Mouse (Mus musculus) gastrocnemius, adult 8-10 months (tissue): ENCODE measurements at regions not wholly inside any gene's neighbourhood (a gene's known extent, or its start where the extent isn't known, plus 50 kb on each side); places are given as distances from the start of the nearest gene placed in this dataset.
"Not testable (repeated sequence)": the region's sequence is repeated elsewhere in the genome, so short reads cannot be mapped to it uniquely, and the experiment has no call there.

Experiments used
- DNase-seq, 2 experiments: peaks; one replicate each; pipeline ENCODE4 v3.0.0; 2022; ENCODE audit warnings: low spot score in 2 of 2

GRCm38 (mm10) chr14:53802547-53802946 lies 451.4 kb downstream of the Dad1 start:
- DNase-seq: no peak

GRCm38 (mm10) chr14:53800508-53801136 lies 453.3 kb downstream of the Dad1 start:
- no peak for DNase-seq

- not testable (repeated sequence) for DNase-seq
These were observed 458.7 kb downstream of the Dad1 start for GRCm38 (mm10) chr14:53795160-53795559.

GRCm38 (mm10) chr14:53794527-53794926 lies 459.4 kb downstream of the Dad1 start:
- no peak for DNase-seq

- DNase-seq: not testable (repeated sequence)
These were observed 461.5 kb downstream of the Dad1 start for GRCm38 (mm10) chr14:53792432-53792831.

GRCm38 (mm10) chr14:53785547-53785946 lies 468.4 kb downstream of the Dad1 start:
- DNase-seq: not testable (repeated sequence)

- DNase-seq: no peak
These were observed 476.5 kb downstream of the Dad1 start for GRCm38 (mm10) chr14:53777375-53777774.

GRCm38 (mm10) chr14:53776717-53777116 lies 477.2 kb downstream of the Dad1 start:
- DNase-seq: not testable (repeated sequence)

GRCm38 (mm10) chr14:53766501-53766900 lies 487.4 kb downstream of the Dad1 start:
- not testable (repeated sequence) for DNase-seq

GRCm38 (mm10) chr14:53765918-53766317 lies 488.0 kb downstream of the Dad1 start:
- DNase-seq: not testable (repeated sequence)

- not testable (repeated sequence) for DNase-seq
These were observed 493.3 kb downstream of the Dad1 start for GRCm38 (mm10) chr14:53760578-53760977.

- DNase-seq: not testable (repeated sequence)
These were observed 496.1 kb downstream of the Dad1 start for GRCm38 (mm10) chr14:53757782-53758181.

GRCm38 (mm10) chr14:53757095-53757494 lies 496.8 kb downstream of the Dad1 start:
- DNase-seq: not testable (repeated sequence)

GRCm38 (mm10) chr14:53750703-53751441 lies 503.0 kb downstream of the Dad1 start:
- DNase-seq: no peak

GRCm38 (mm10) chr14:53743552-53743951 lies 510.4 kb downstream of the Dad1 start:
- DNase-seq: not testable (repeated sequence)

GRCm38 (mm10) chr14:53742864-53743263 lies 511.0 kb downstream of the Dad1 start:
- not testable (repeated sequence) for DNase-seq

- DNase-seq: not testable (repeated sequence)
These were observed 512.7 kb downstream of the Dad1 start for GRCm38 (mm10) chr14:53741246-53741645.

GRCm38 (mm10) chr14:53737962-53738361 lies 515.9 kb downstream of the Dad1 start:
- DNase-seq: not testable (repeated sequence)

GRCm38 (mm10) chr14:53736274-53736673 lies 517.6 kb downstream of the Dad1 start:
- not testable (repeated sequence) for DNase-seq

GRCm38 (mm10) chr14:53731600-53731999 lies 522.3 kb downstream of the Dad1 start:
- DNase-seq: not testable (repeated sequence)

GRCm38 (mm10) chr14:53729877-53730276 lies 524.0 kb downstream of the Dad1 start:
- not testable (repeated sequence) for DNase-seq

GRCm38 (mm10) chr14:53729149-53729548 lies 524.8 kb downstream of the Dad1 start:
- not testable (repeated sequence) for DNase-seq

- not testable (repeated sequence) for DNase-seq
These were observed 527.0 kb downstream of the Dad1 start for GRCm38 (mm10) chr14:53726914-53727313.
